Mouse (Mus musculus): ENCODE measurements around the gene R3hdm1. TPM values are rescaled to one million over a fixed set of nuclear protein-coding genes. Genes with fewer than 3 reads are reported as not detected.
A peak's percentile ranks its signal among the peaks of the same experiment; 100 is the strongest.
"Not testable (repeated sequence)": the region's sequence is repeated elsewhere in the genome, so short reads cannot be mapped to it uniquely, and the experiment has no call there.

Gene R3hdm1
- total RNA-seq, 4 experiments from 2014 or later, result 328 to 386 (median 370) TPM

DNA sequence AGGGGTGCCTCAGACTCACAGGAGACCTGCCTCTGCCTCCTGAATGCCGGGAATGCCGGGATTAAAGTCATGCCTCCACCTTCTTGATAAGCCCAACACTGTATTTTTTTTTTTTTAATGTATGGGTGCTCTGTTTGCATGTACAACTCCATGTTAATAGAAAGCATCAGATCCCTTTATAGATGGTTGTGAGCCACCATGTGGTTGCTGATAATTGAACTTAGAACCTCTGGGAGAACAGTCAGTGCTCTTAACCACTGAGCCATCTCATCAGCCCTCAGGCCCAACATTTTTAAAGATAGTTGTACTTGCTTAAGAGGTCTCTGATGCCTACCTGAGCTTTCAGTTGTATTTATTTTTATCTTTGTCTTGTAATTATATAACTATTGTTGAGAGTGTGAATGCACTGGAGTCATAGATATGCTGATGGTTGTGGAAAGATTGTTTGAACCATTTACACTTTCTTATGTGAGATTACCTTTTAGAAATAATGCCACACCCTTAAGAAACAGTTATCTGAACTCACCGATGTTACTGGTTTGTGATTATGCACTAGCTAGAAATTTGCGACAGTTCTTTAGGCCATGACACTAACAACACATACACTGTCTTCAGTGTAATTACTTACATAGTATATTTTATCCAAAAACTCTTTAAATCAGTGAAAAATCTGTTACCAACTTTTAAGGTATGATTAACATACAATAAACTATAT lies 18.0 kb downstream of the R3hdm1 start:
- DNase-seq (ENCODE audit: low spot score in 2 of 2), result no peak

DNA sequence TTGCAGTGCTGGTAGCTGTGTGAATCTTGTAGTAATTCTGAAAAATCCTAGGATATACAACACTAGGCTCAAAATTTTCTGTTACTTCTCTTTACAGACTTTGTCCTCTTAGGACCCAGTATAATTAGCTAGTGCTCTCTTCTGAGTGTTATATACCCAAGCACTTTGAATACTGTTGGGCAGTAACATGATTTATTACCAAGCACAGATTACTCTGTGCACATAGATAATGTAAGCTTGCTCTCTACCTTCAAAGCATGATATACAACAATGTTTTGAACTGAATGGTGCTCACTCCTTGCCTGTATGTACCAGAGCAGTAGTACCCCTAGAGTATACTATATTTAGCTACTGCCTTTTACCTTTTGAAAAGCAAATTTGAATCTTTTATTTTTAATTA lies 33.1 kb downstream of the R3hdm1 start:
- not testable (repeated sequence) for DNase-seq (ENCODE audit: low spot score in 2 of 2)

DNA sequence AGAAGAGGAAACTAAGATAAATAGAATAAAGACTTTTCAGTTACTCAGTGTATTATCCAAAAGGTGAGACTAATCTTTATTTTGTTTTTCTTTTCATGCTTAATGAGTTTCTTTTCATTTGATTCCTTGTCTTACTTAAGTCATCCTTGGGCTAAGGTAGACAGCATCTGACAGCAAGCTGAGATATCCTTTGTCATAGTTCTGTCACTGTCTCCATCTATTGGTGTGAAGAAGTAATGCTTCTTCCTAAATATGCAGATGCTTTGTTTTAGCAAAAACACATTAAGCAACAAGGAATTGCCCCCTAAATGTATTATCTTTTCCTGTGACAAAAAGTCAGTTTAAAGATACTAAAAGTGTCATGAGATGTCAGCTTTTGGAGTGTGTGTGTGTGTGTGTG lies 37.9 kb downstream of the R3hdm1 start:
- DNase-seq (ENCODE audit: low spot score in 2 of 2), result no peak

DNA sequence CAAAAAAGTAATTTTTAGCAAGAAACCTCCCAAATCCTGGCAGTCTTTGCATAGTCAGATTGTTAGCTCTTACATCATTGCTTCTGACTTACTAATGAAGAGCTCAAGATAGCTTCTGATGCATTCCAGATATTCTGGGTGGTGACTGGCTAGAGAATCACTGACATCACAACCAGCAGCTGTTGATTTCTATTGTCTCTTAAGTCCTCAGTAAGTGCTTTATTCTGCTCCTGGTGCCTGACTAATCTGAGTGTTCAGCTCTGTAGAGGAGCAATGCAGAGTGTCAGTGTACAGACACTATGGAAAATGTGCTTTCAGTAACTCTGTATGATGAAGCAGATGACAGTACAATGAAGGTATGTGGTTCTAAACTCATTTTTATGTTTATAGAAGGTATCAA lies 38.6 kb downstream of the R3hdm1 start:
- peak in 1 of 2 experiments; percentile 43 for DNase-seq (ENCODE audit: low spot score in 2 of 2)

DNA sequence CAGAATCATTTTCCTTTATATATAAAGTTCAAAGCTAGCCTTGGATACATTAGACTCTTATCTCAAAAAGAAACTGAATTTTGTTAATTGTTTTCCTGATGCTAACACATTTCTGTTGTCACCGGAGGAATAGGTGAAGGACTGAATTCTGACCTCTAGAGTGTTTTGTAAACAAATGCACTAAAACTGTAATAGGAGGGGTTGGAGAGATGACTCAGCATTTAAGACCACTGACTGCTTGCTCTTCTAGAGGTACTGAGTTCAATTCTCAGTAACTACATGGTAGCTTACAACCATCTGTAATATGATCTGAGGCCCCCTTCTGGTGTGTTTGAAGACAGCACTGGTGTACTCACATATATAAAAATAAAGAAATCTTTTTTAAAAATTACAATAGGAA lies 63.9 kb downstream of the R3hdm1 start:
- DNase-seq (ENCODE audit: low spot score in 2 of 2), result no peak

DNA sequence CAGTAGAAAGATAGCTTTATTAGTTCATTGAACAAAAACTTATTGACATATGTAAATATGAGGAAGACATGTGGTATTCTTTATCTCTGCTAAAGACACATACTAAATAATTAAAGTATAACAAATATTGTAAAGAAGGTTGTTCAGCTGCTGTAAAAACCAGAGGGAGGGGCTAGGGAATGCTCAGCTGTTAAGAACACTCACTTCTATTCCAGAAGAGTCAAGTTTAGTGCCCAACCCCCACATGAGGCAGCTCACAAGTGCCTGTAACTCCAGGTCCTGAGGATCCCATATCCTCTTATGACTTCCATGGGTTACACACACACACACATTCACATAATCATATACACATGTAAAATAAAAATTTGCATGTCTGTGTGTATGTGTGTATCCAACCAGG lies 67.0 kb downstream of the R3hdm1 start:
- DNase-seq (ENCODE audit: low spot score in 2 of 2), result no peak

DNA sequence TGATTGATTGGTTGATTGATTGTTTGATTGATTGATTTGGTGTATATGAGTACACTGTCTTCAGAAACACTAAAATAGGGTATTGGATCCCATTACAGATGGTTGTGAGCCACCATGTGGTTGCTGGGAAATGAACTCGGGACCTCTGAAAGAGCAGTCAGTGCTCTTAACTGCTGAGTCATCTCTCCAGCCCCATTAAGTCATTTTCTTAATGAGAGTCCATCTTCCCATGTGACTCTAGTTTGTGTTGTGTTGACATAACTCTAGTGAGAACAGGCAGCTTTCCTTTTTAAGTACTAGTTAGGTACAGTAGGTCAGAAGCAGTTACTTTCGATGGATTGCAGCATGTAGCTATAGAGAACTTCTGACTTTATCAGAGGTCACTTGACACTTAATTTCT lies 88.3 kb downstream of the R3hdm1 start:
- DNase-seq (ENCODE audit: low spot score in 2 of 2), result no peak

DNA sequence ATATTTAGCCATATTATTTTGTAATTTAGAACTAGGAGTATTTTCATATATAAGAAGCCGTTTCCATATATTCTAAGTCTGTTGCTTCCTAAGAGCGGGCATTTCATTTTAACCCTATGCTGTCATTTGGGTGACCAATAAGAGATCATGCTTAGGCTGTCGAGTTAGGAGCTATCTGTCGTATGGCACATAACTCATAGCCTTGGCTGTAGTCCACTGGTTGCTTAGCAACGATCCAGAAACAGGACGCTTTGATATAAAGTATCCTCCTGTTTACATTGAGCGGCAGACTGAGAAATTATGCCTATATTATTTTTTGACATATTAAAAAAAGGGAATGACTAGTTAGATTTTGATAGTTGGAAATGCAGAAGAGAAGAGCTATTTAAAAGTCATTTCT lies 89.3 kb downstream of the R3hdm1 start:
- no peak for DNase-seq (ENCODE audit: low spot score in 2 of 2)

DNA sequence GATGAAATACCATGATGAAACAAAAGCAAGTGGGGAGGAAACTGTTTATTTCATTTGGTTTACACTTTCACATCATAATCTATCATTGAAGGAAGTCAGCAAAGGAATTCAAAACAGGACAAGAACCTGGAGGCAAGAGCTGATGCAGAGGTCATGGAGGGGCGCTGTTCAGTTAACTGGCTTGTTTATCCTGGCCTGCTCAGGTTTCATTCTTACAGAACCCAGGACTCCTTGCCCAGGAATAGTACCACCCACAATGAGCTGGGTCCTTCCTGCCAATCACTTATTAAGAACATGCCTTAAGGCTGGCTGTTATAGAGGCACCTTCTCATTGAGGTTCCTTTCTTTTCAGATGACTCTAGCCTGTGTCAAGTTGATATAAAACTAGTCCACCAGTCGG lies 90.9 kb downstream of the R3hdm1 start:
- no peak for DNase-seq (ENCODE audit: low spot score in 2 of 2)

DNA sequence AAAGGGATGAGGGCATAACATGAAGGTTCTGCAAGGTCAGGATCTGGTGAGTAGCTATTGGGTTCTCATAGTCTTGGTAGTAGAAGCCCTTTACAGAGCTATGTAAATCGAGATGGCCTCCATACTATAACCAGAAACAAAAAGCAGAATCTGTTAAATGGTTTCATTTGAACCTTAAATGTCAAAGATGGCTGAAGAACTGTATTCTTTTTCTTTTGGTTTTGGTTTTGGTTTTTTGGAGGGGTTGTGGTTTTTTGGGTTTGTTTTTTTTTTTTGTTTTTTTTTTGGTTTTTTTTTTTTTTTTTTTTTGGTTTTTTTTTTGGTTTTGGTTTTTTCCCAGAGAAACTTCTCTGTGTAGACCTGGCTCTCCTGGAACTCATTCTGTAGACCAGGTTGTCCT lies 94.3 kb downstream of the R3hdm1 start:
- DNase-seq (ENCODE audit: low spot score in 2 of 2), result no peak

DNA sequence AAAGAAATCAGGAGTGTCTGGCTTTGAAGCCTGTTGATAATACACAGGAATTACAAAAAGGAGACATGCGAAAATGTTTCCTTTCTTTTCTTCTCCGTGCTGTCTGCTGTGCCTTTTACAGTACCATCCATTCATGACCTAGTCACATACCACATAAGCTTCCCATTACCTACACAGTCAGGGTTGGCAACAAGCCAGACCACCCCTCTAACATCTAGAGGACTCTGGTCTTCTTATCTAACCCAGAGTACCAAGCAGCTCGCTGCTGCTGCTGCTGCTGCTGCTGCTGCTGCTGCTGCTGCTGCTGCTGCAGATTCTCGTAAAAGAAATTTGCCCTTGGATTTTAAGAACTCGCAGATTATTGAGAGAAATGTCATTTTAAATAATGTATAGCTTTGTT lies 110.2 kb downstream of the R3hdm1 start:
- DNase-seq (ENCODE audit: low spot score in 2 of 2), result no peak

DNA sequence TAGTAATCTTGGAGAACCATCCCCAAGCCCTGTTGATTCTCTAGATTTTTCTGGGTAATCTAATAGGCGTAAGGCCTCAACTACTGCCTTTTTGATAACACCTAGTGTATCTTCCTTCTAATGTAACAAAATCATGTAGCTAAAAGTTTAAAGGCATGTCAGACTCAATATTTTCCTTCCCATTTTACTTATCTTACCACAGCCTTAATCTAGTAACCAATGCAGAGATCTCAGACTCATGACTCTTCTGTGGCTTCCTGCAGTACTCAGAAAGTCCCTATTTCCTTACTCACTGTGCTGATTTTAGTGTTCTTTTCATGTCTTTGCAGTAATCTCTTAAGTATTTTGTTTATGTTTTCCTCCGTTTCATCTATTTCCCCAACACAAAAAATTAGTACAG lies 118.8 kb downstream of the R3hdm1 start:
- no peak for DNase-seq (ENCODE audit: low spot score in 2 of 2)

DNA sequence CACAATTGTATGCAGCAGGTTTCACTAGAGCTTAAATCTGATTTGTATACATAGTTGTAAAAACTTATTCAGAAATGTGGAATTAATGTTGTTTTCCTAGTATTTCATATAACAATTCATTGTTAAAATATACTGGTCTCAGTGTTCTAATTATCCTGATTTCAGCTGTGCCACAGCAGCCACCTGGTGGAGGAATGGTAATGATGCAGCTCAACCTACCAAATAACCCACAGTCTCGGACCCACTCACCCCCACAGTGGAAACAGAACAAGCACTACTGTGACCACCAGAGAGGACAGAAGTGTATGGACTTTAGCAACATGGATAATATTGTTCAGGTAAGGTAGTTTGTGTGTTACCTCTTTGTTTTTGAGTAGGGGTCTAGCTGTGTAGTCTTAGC lies 120.2 kb downstream of the R3hdm1 start:
- no peak for DNase-seq (ENCODE audit: low spot score in 2 of 2)

DNA sequence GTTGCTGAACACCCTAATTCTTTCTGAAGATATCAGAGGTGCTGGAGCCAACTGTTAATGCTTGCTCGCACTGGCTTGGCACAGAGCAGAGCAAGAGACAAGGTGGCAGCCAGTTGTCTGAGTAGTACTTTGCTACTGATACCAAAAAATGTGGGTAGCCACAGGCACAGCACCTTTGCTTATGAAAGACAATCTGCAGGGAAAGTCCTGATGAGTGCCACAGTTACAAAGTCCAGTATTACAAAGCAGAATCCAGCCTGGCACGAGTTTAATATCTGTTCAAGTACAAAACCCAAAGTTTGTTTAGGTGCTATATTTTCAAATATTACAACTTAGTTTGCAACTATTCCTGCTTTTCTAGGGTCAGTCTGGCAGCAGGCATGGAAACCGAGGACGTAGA lies 132.1 kb downstream of the R3hdm1 start:
- no peak for DNase-seq (ENCODE audit: low spot score in 2 of 2)

DNA sequence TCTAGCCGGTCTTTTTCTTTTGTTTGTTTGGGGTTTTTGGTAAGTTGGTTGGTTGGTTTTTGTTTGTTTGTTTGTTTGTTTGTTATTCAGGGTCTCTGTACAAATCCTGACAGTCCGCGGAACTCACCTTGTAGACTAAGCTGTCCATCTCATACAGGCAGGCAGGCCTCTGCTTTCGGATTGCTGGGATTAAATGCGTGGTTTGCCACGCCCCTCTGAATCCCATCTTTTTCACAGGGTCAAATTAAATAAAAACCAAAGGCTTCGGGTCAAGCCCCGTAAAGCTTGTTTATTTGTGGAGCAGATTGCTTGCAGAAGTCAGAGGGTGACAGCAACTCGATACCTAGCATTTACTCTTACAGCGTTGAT lies 140.5 kb downstream of the R3hdm1 start, which contains the start of gene Ubxn4:
Gene Ubxn4, plus strand, starts transcription at position 338 of the 369 bp plus-strand sequence.
- DNase-seq (ENCODE audit: low spot score in 2 of 2), result no peak

DNA sequence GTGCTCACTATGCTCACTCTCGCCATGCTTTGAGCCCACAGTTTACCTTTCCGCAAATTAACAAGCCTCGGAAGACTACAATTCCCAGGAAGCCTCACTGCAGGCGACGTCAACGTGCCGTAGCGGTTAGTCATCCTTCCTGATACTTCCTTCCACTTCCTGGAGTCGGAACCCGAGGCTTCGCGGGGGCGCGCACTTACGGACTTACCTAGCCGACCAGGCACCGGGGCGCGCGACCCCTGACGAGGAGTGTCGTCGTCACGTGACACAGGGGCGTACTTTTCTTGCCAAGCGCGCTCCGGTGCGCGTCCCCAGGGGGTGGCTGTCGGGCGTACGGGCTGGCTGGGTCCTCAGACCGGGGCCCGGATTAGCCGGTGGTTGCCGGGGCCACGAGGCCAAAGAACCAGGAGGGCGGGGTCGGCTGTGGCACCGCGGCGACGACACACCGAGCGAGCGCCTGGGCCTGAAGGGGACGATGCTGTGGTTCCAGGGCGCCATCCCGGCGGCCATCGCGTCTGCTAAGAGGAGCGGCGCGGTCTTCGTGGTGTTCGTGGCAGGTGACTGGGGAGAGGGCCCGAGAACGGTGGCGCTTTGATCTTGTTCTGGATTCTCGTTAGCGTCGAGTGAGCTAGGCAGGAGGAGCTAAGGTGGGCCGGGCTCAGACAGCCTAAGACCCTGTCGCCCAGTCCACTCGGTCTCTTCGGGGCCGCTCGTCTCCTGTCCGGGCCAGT lies 141.1 kb downstream of the R3hdm1 start:
- DNase-seq (ENCODE audit: low spot score in 2 of 2), result peak; percentile 89 to 97

DNA sequence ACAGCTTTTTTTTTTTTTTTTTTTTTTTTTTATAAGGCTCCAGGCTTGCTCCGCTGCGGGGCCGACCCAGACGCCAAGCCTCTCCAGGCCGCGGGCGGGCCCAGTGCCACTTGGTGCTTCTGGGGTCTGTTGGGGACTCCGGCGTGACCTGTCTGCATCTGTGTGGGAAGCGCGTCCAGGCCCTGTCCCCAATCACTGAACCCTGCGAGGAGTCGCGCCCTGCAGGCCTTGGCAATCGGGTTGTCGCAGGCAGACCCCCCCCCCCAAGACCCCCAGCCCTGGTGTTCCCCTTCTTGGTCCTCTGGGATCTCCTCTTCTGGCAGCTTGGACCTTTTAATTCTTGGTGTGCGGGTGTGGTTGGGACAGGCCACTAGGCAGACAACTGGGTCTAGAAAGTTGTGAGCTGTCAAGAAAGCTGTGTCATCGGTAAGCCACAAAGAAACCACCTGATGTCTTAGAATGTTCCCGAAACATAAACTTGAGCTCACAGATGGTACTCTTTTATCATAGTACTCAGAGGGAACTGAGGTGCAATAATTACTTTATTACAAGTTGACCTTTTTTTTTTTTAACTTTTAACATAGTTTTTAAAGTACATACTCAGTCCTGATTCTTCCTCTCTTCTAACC lies 141.7 kb downstream of the R3hdm1 start:
- no peak for DNase-seq (ENCODE audit: low spot score in 2 of 2)

DNA sequence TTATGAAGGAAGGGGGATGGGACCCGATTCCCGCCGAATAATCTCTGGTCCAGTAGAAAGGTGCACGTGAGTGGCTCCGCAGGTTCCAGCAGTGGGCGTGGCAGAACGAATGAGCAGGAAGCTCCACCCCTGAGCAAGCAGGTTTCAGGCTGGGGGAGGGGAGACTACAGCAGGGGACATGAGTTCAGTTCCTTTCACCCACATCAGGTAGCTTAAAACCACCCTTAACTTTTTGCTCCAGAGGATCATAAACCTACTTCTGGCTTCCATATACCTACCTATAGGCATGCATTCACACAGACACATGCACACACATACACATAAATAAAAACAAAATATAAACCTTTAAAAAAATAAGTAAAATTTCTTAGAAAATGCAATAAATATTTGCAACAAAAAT lies 164.0 kb downstream of the R3hdm1 start:
- not testable (repeated sequence) for DNase-seq (ENCODE audit: low spot score in 2 of 2)

DNA sequence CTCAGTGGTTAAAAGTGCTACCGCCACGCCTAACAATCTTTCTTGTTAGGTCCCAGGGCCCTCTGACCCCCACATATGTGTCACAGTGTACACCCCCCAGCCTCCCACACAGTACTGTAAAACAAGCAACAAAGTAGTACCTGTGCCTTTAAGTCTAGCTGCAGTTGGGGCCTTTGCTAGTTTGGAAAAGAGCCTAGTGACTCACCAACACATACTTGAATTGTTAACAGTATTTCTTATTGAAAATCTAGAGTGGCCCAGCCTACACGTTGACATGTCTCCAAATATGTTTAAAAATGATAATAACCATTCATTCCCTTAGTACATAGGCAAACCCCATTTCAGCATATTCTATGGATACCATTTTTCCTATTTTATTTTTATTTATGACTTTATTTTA lies 167.6 kb downstream of the R3hdm1 start:
- no peak for DNase-seq (ENCODE audit: low spot score in 2 of 2)

DNA sequence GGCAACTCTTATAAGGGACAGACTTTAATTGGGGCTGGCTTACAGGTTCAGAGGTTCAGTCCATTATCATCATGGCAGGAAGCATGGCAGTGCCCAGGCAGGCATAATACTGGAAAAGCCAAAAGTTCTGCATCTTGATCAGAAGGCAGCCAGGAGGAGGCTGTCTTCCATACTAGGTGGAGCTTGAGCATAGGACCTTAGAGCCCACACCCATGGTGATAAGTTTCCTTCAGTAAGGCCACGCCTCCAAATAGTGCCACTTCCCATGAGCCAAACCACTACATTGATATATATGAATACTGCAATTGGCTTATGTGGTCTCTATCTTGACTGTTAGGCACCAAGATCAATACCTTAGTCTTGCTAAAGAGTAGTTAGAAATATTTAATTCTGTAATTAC lies 172.8 kb downstream of the R3hdm1 start:
- no peak for DNase-seq (ENCODE audit: low spot score in 2 of 2)

DNA sequence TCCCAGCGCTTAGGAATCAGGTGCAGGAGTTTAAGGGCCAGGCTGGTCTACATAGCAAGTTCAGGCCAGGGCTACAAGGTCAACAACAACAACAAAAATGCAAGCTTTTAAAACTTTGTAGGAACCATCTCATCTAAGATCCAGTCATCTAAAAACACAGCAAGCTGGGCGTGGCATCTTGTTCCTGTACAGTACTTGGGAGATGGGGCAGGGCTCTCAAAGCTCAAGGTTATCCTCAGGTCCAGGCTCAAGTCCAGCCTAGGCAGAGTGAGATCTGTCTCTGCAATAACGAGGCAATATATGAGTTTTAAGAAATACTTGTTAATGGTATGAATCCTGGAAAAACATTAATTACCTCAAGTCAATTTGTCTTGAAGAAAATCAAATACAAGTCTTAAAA lies 175.5 kb downstream of the R3hdm1 start:
- no peak for DNase-seq (ENCODE audit: low spot score in 2 of 2)

DNA sequence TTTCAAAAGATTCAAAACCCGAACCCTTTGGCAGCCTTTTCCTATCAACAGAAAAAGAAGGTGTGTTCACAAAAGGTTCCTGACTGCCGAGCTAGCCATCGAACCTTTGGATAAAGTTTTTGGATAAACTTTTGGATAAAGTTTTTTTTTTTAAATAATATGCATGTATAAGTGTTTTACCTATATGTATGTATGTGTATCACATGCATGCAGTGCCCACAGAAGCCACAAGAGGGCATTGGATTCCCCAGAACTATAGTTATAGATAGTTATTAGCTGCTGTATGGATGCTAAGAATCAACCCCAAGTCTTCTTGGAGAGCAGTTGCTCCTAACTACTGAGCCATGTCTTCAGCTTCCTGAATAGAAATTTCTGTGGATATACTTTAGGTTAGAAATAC lies 178.7 kb downstream of the R3hdm1 start:
- DNase-seq (ENCODE audit: low spot score in 2 of 2), result no peak

DNA sequence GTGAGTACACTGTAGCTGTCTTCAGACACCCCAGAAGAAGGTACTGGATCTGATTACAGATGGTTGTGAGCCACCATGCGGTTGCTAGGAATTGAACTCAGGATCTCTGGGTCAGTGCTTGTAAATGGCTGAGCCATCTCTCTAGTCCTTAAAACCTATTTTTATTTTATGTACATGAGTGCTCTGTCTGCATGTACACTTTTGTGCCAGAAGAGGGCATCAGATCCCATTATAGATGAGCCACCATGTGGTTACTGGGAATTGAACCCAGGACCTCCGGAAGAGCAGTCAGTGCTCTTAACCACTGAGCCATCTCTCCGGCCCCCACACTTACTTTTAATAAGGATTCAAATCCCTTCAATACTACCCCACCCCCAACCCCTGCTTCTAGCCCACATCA lies 179.8 kb downstream of the R3hdm1 start:
- no peak for DNase-seq (ENCODE audit: low spot score in 2 of 2)

Measured in left cerebral cortex, adult 8-10 months (tissue).